In the genomic region with DNA sequence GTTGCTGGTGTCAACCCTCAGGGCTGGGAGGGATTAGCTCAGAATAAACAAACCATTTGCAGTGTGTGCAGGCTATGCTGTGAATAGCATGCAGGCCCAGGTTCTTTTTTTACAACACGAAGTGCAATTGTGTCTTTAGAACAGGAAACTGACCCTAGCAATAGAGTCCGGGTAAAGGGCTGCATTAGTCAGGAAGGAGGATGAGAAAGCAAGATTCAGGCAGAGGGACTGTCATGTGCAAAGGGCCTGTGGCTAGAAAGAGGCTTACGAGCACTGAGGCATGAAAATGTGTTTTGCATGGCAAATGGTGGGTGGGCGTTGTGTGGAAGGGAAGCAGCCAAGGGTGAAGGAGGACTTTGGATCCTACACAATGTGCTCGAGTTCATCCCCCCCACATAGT, we compare ENCODE assay signal across 36 mouse cellular contexts. TPM values are rescaled to one million over a fixed set of nuclear protein-coding genes. Genes with fewer than 3 reads are reported as not detected.
"Had no signal": no experiment of that assay in that cellular context is flagged by ENCODE, and none has a peak within 500 bp of the region (broad histone marks: within the 10 kb centered on the region; RNA-seq: fewer than 3 reads in every experiment).

No protein-coding gene starts in this region.

- H3K36me3 ChIP-seq: heart, embryonic 10.5 days; heart, embryonic 12.5 days; heart, embryonic 13.5 days; heart, embryonic 15.5 days; hindbrain, embryonic 10.5 days; hindbrain, embryonic 12.5 days; hindbrain, embryonic 13.5 days; hindbrain, embryonic 15.5 days; intestine, embryonic 15.5 days; kidney, embryonic 15.5 days had no signal

- H3K4me3 ChIP-seq: heart, embryonic 10.5 days; heart, embryonic 12.5 days; heart, embryonic 13.5 days; heart, embryonic 15.5 days; hindbrain, embryonic 10.5 days; hindbrain, embryonic 12.5 days; hindbrain, embryonic 13.5 days; hindbrain, embryonic 15.5 days; intestine, embryonic 15.5 days; kidney, embryonic 15.5 days; layer of hippocampus, adult 2 months had no signal

- H3K4me1 ChIP-seq: heart, embryonic 12.5 days; heart, embryonic 13.5 days; heart, embryonic 15.5 days; hindbrain, embryonic 10.5 days; hindbrain, embryonic 13.5 days; hindbrain, embryonic 15.5 days; intestine, embryonic 15.5 days had no signal

- H3K4me2 ChIP-seq: heart, embryonic 11.5 days; heart, embryonic 12.5 days; heart, embryonic 13.5 days; heart, embryonic 15.5 days; hindbrain, embryonic 12.5 days; hindbrain, embryonic 13.5 days; hindbrain, embryonic 14.5 days; hindbrain, embryonic 15.5 days; intestine, embryonic 15.5 days; kidney, embryonic 15.5 days had no signal

- H3K9me3 ChIP-seq: heart, embryonic 10.5 days; heart, embryonic 12.5 days; heart, embryonic 13.5 days; heart, embryonic 15.5 days; hindbrain, embryonic 10.5 days; hindbrain, embryonic 12.5 days; hindbrain, embryonic 13.5 days; hindbrain, embryonic 15.5 days; intestine, embryonic 15.5 days; kidney, embryonic 15.5 days had no signal

- DNase-seq: heart, postnatal 10 days; heart, postnatal 14 days; heart, postnatal 36 days; heart, postnatal 4 days; kidney, adult 11 months; kidney, adult 18-20 months; kidney, adult 2 months; kidney, adult 8-10 months; kidney, adult 9 months; kidney, postnatal 10 days; kidney, postnatal 14 days; kidney, postnatal 25 days; kidney, postnatal 36 days; kidney, postnatal 4 days; layer of hippocampus, adult 9-11 months; layer of hippocampus, postnatal 36 days had no signal

- ATAC-seq: hindbrain, embryonic 16.5 days; inflammation-experienced regulatory T-cells, adult 6 months; intestine, embryonic 15.5 days; intestine, embryonic 16.5 days; intestine, postnatal 0 days had no signal

- H3K27me3 ChIP-seq: heart, embryonic 12.5 days; heart, embryonic 15.5 days; hindbrain, embryonic 12.5 days; hindbrain, embryonic 13.5 days; hindbrain, embryonic 15.5 days; intestine, embryonic 15.5 days; kidney, embryonic 15.5 days had no signal

- H3K27ac ChIP-seq: heart, embryonic 10.5 days; heart, embryonic 13.5 days; heart, embryonic 15.5 days; hindbrain, embryonic 10.5 days; hindbrain, embryonic 12.5 days; hindbrain, embryonic 13.5 days; hindbrain, embryonic 14.5 days; hindbrain, embryonic 15.5 days; intestine, embryonic 15.5 days; kidney, embryonic 15.5 days; kidney, postnatal 0 days; layer of hippocampus, adult 2 months had no signal

- H3K9ac ChIP-seq: heart, embryonic 12.5 days; heart, embryonic 13.5 days; heart, embryonic 15.5 days; hindbrain, embryonic 12.5 days; hindbrain, embryonic 13.5 days; hindbrain, embryonic 14.5 days; hindbrain, embryonic 15.5 days; intestine, embryonic 15.5 days; kidney, embryonic 15.5 days had no signal

RNA-seq across cellular contexts. Expression of a gene that starts 26.8 kb away (rescaled TPM):
- total RNA-seq: heart, postnatal 10 days; heart, postnatal 25 days; heart, postnatal 36 days had no signal
- polyA plus RNA-seq: heart, postnatal 0 days had no signal
